ENCODE assay signal across 11 mouse cellular contexts in the genomic region with DNA sequence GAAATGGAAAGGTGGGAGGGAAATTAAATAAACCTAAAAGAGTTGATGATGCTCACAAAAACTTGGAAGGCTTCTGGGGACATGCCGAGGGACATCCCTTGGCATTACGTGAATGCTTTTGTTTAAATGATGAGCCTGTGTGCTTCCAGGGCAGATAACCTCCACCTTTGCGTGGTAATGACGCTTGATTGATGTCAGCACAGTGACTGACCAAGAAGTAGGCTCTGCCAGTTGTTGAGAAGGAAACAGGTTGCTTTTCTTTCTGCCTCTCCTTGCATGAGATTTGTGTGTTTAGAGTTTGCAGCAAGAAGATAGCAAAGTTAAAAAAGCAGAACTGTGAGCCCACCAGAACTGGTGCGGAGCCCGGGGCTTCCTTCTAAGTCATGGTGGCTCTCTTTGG. TPM values are rescaled to one million over a fixed set of nuclear protein-coding genes. Genes with fewer than 3 reads are reported as not detected.
DNase-seq lines count a peak whose midpoint lies in the region; ATAC-seq and TF ChIP-seq lines count a peak whose summit lies in the region.
"Had no signal": no experiment of that assay in that cellular context is flagged by ENCODE, and none has a peak within 500 bp of the region (broad histone marks: within the 10 kb centered on the region; RNA-seq: fewer than 3 reads in every experiment).

No protein-coding gene starts in this region.

- no peak overlapping the region for H3K9ac ChIP-seq in heart, embryonic 11.5 days (ENCODE audit: low read depth, low read length)
- no peak overlapping the region for H3K9ac ChIP-seq in intestine, embryonic 16.5 days (ENCODE audit: low read depth, low read length)
- no peak overlapping the region for H3K9ac ChIP-seq in stomach, embryonic 15.5 days
- H3K9ac ChIP-seq: forebrain, embryonic 13.5 days; limb, embryonic 13.5 days had no signal

- H3K4me2 ChIP-seq in heart, embryonic 11.5 days, result peak overlapping the region; percentile 44
- H3K4me2 ChIP-seq in intestine, embryonic 16.5 days (ENCODE audit: low read depth, low read length), result no peak overlapping the region
- no peak overlapping the region for H3K4me2 ChIP-seq in stomach, embryonic 15.5 days
- H3K4me2 ChIP-seq: forebrain, embryonic 13.5 days; limb, embryonic 13.5 days had no signal

- WGBS in heart, embryonic 11.5 days (ENCODE audit: insufficient replicate concordance), result 49% methylated on average over 6 of the region's 6 CpGs
- 36% methylated on average over 6 of the region's 6 CpGs for WGBS in lung, adult 2 months
- 59% methylated on average over 6 of the region's 6 CpGs for WGBS in intestine, embryonic 16.5 days
- 43% methylated on average over 6 of the region's 6 CpGs for WGBS in stomach, embryonic 15.5 days

- no peak for TF ChIP-seq CTCF in lung, adult 2 months (IDR thresholded peaks at IDR 0.05; ENCODE audit: insufficient read depth, low read length)

- no peaks in the 10 kb centered on the region for H3K4me1 ChIP-seq in heart, embryonic 11.5 days (ENCODE audit: control insufficient read depth, insufficient read depth, low read length)
- H3K4me1 ChIP-seq in lung, adult 2 months (ENCODE audit: control insufficient read depth, insufficient read depth, low read length), result peaks cover 4% of the 10 kb centered on the region
- H3K4me1 ChIP-seq in intestine, embryonic 16.5 days (ENCODE audit: control insufficient read depth, insufficient read depth, low read length), result no peaks in the 10 kb centered on the region
- no peaks in the 10 kb centered on the region for H3K4me1 ChIP-seq in stomach, embryonic 15.5 days
- H3K4me1 ChIP-seq: forebrain, embryonic 13.5 days had no signal

- no peaks in the 10 kb centered on the region for H3K9me3 ChIP-seq in heart, embryonic 11.5 days (replicated peaks; ENCODE audit: control insufficient read depth, low read length)
- H3K9me3 ChIP-seq in intestine, embryonic 16.5 days (ENCODE audit: control insufficient read depth, low read length), result no peaks in the 10 kb centered on the region
- no peaks in the 10 kb centered on the region for H3K9me3 ChIP-seq in stomach, embryonic 15.5 days
- H3K9me3 ChIP-seq: forebrain, embryonic 13.5 days; limb, embryonic 13.5 days had no signal

- DNase-seq in heart, postnatal 36 days, result no peak
- DNase-seq in lung, adult 2 months, result no peak
- no peak for DNase-seq in lung, postnatal 4 days
- no peak for DNase-seq in right cerebral cortex, postnatal 25 days
- DNase-seq in left cerebral cortex, postnatal 10 days (ENCODE audit: extremely low spot score in 1 of 2, low spot score in 2 of 2), result no peak
- DNase-seq: midbrain, embryonic 14.5 days had no signal

- peak overlapping the region; percentile 34 for H3K4me3 ChIP-seq in heart, embryonic 11.5 days (ENCODE audit: low read depth, low read length)
- H3K4me3 ChIP-seq in lung, adult 2 months (replicated peaks; ENCODE audit: extremely low read depth, low read depth, low read length), result peak overlapping the region; percentile 75
- peak overlapping the region; percentile 6 for H3K4me3 ChIP-seq in intestine, embryonic 16.5 days (ENCODE audit: low read length)
- peak overlapping the region; percentile 13; the same call in 1 of the 2 replicates for H3K4me3 ChIP-seq in stomach, embryonic 15.5 days (replicated peaks)
- H3K4me3 ChIP-seq: forebrain, embryonic 13.5 days; limb, embryonic 13.5 days had no signal

- H3K27me3 ChIP-seq in heart, embryonic 11.5 days (ENCODE audit: control insufficient read depth, insufficient read depth, low read length), result no peaks in the 10 kb centered on the region
- H3K27me3 ChIP-seq in intestine, embryonic 16.5 days (replicated peaks; ENCODE audit: control insufficient read depth, insufficient read depth, low read length), result no peaks in the 10 kb centered on the region
- no peaks in the 10 kb centered on the region for H3K27me3 ChIP-seq in stomach, embryonic 15.5 days (replicated peaks)
- H3K27me3 ChIP-seq: forebrain, embryonic 13.5 days; limb, embryonic 13.5 days had no signal

- ATAC-seq in heart, embryonic 11.5 days (replicated peaks; ENCODE audit: insufficient number of reproducible peaks, low FRiP score, low TSS enrichment), result no peak
- ATAC-seq in intestine, embryonic 16.5 days, result no peak
- ATAC-seq in stomach, embryonic 15.5 days (ENCODE audit: insufficient read depth, low FRiP score, low read depth), result no peak
- ATAC-seq: forebrain, embryonic 13.5 days had no signal

- intact Hi-C loops in heart, postnatal 36 days (cut with DNase I), result no loop called here
- intact Hi-C loops in left cerebral cortex, postnatal 10 days (cut with DNase I), result no loop called here

- H3K27ac ChIP-seq in heart, embryonic 11.5 days (ENCODE audit: low read depth, low read length), result 0 out of 2 replicates have a peak overlapping the region, but pooled peaks have one; percentile 24
- H3K27ac ChIP-seq in intestine, embryonic 16.5 days (ENCODE audit: low read length), result no peak overlapping the region
- no peak overlapping the region for H3K27ac ChIP-seq in stomach, embryonic 15.5 days
- H3K27ac ChIP-seq: forebrain, embryonic 13.5 days; limb, embryonic 13.5 days had no signal

- no peak for TF ChIP-seq POLR2A in lung, adult 2 months (IDR thresholded peaks at IDR 0.05; ENCODE audit: borderline replicate concordance, extremely low read depth, low read depth, low read length)

- no peaks in the 10 kb centered on the region for H3K36me3 ChIP-seq in heart, embryonic 11.5 days (ENCODE audit: control insufficient read depth, insufficient read depth, low read length)
- no peaks in the 10 kb centered on the region for H3K36me3 ChIP-seq in intestine, embryonic 16.5 days (ENCODE audit: control insufficient read depth, insufficient read depth, low read length)
- no peaks in the 10 kb centered on the region for H3K36me3 ChIP-seq in stomach, embryonic 15.5 days
- H3K36me3 ChIP-seq: limb, embryonic 13.5 days had no signal

RNA-seq across cellular contexts. Expression of gene Rasgrp3, which starts 1.1 kb away (rescaled TPM):
- polyA plus RNA-seq in heart, embryonic 11.5 days (2014; fragmentation: Nextera tagmentation; extraction: Ambion mirVana), result 18.3 and 18.4 TPM in 2 replicates
- total RNA-seq in heart, postnatal 36 days (2021), result 10 to 100 TPM; 23.3 TPM
- polyA plus RNA-seq in lung, adult 2 months (2012; rRNA removed), result 14.5 and 27.0 TPM in 2 replicates
- 9.5 and 10.7 TPM in 2 replicates for polyA plus RNA-seq in intestine, embryonic 16.5 days (2015; fragmentation: Nextera tagmentation; extraction: Ambion mirVana)
- 15.2 and 17.7 TPM in 2 replicates for polyA plus RNA-seq in stomach, embryonic 15.5 days (2015; fragmentation: Nextera tagmentation; extraction: Ambion mirVana)
- total RNA-seq in left cerebral cortex, postnatal 10 days (2021), result 10 to 100 TPM; 11.6 to 17.2 TPM

Comparison
In these comparisons a context has a peak if more than half of its experiments do, and no peak if none do; other contexts are left out.
1. H3K4me3 ChIP-seq: peak in every context shown above with its lines; median percentile 75 in lung, adult 2 months; 34 in heart, embryonic 11.5 days; 13 in stomach, embryonic 15.5 days; 6 in intestine, embryonic 16.5 days.